Mouse (Mus musculus): ENCODE measurements around the gene Tbx6. TPM values are rescaled to one million over a fixed set of nuclear protein-coding genes. Genes with fewer than 3 reads are reported as not detected.

The Tbx6 gene
- polyA plus RNA-seq (2014; fragmentation: Illumina TruSeq; extraction: RNeasy Lipid Tissue Mini Kit (QIAGEN cat#74804); ENCODE audit: low read depth, low replicate concordance) = not detected

GRCm38 (mm10) chr7:126780971-126781635 is at the start of gene Tbx6:
Gene Tbx6, plus strand, starts transcription at chr7:126781483.

GRCm38 (mm10) chr7:126759050-126759671 is 22.1 kb upstream of the Tbx6 start, which contains the start of gene Mapk3:
Gene Mapk3, plus strand, starts transcription at chr7:126759601.

GRCm38 (mm10) chr7:126766201-126766600 is 15.1 kb upstream of the Tbx6 start, which contains the start of gene Gdpd3:
Gene Gdpd3, plus strand, starts transcription at chr7:126766334.

GRCm38 (mm10) chr7:126776598-126777057 is 4.7 kb upstream of the Tbx6 start, which contains the start of gene Ypel3:
Gene Ypel3, plus strand, starts transcription at chr7:126776955.

GRCm38 (mm10) chr7:126791851-126792720 is 10.8 kb downstream of the Tbx6 start, which contains the start of gene Ppp4c:
Gene Ppp4c, minus strand, starts transcription at chr7:126792496.

GRCm38 (mm10) chr7:126797411-126798126 is 16.3 kb downstream of the Tbx6 start, which contains the start of gene Fam57b:
Gene Fam57b, plus strand, starts transcription at chr7:126797668.

GRCm38 (mm10) chr7:126831539-126831938 is 50.3 kb downstream of the Tbx6 start, which contains the start of gene 4930451I11Rik:
Gene 4930451I11Rik, minus strand, starts transcription at chr7:126831639.

Other genes starting within 250 kb of the Tbx6 start
- gene Eif3c, start 215.1 kb upstream of the Tbx6 start, polyA plus RNA-seq (2014; fragmentation: Illumina TruSeq; extraction: RNeasy Lipid Tissue Mini Kit (QIAGEN cat#74804); ENCODE audit: low read depth, low replicate concordance) = 249 TPM
- gene Apobr, start 196.5 kb upstream of the Tbx6 start, polyA plus RNA-seq (2014; fragmentation: Illumina TruSeq; extraction: RNeasy Lipid Tissue Mini Kit (QIAGEN cat#74804); ENCODE audit: low read depth, low replicate concordance) = 0.47 TPM
- gene Cln3, start 195.7 kb upstream of the Tbx6 start, polyA plus RNA-seq (2014; fragmentation: Illumina TruSeq; extraction: RNeasy Lipid Tissue Mini Kit (QIAGEN cat#74804); ENCODE audit: low read depth, low replicate concordance) = 2.4 TPM
- not detected for gene Il27, start 186.5 kb upstream of the Tbx6 start, polyA plus RNA-seq (2014; fragmentation: Illumina TruSeq; extraction: RNeasy Lipid Tissue Mini Kit (QIAGEN cat#74804); ENCODE audit: low read depth, low replicate concordance)
- 4.6 TPM for gene Nupr1, start 150.6 kb upstream of the Tbx6 start, polyA plus RNA-seq (2014; fragmentation: Illumina TruSeq; extraction: RNeasy Lipid Tissue Mini Kit (QIAGEN cat#74804); ENCODE audit: low read depth, low replicate concordance)
- 1.6 TPM for gene Sgf29, start 132.2 kb upstream of the Tbx6 start, polyA plus RNA-seq (2014; fragmentation: Illumina TruSeq; extraction: RNeasy Lipid Tissue Mini Kit (QIAGEN cat#74804); ENCODE audit: low read depth, low replicate concordance)
- 105 TPM for gene Sult1a1, start 105.1 kb upstream of the Tbx6 start, polyA plus RNA-seq (2014; fragmentation: Illumina TruSeq; extraction: RNeasy Lipid Tissue Mini Kit (QIAGEN cat#74804); ENCODE audit: low read depth, low replicate concordance)
- 0.12 TPM for gene Bola2, start 86.1 kb upstream of the Tbx6 start, polyA plus RNA-seq (2014; fragmentation: Illumina TruSeq; extraction: RNeasy Lipid Tissue Mini Kit (QIAGEN cat#74804); ENCODE audit: low read depth, low replicate concordance)
- gene Slx1b, start 85.7 kb upstream of the Tbx6 start, polyA plus RNA-seq (2014; fragmentation: Illumina TruSeq; extraction: RNeasy Lipid Tissue Mini Kit (QIAGEN cat#74804); ENCODE audit: low read depth, low replicate concordance) = 1.3 TPM
- gene Coro1a, start 73.7 kb upstream of the Tbx6 start, polyA plus RNA-seq (2014; fragmentation: Illumina TruSeq; extraction: RNeasy Lipid Tissue Mini Kit (QIAGEN cat#74804); ENCODE audit: low read depth, low replicate concordance) = 3.2 TPM
- 30.8 TPM for gene Mapk3, start 21.9 kb upstream of the Tbx6 start, polyA plus RNA-seq (2014; fragmentation: Illumina TruSeq; extraction: RNeasy Lipid Tissue Mini Kit (QIAGEN cat#74804); ENCODE audit: low read depth, low replicate concordance)
- not detected for gene Gdpd3, start 15.1 kb upstream of the Tbx6 start, polyA plus RNA-seq (2014; fragmentation: Illumina TruSeq; extraction: RNeasy Lipid Tissue Mini Kit (QIAGEN cat#74804); ENCODE audit: low read depth, low replicate concordance)
- gene Ypel3, start 4.5 kb upstream of the Tbx6 start, polyA plus RNA-seq (2014; fragmentation: Illumina TruSeq; extraction: RNeasy Lipid Tissue Mini Kit (QIAGEN cat#74804); ENCODE audit: low read depth, low replicate concordance) = 12.0 TPM
- gene Ppp4c, start 11.0 kb downstream of the Tbx6 start, polyA plus RNA-seq (2014; fragmentation: Illumina TruSeq; extraction: RNeasy Lipid Tissue Mini Kit (QIAGEN cat#74804); ENCODE audit: low read depth, low replicate concordance) = 28.4 TPM
- gene Fam57b, start 16.2 kb downstream of the Tbx6 start, polyA plus RNA-seq (2014; fragmentation: Illumina TruSeq; extraction: RNeasy Lipid Tissue Mini Kit (QIAGEN cat#74804); ENCODE audit: low read depth, low replicate concordance) = not detected
- not detected for gene 4930451I11Rik, start 50.2 kb downstream of the Tbx6 start, polyA plus RNA-seq (2014; fragmentation: Illumina TruSeq; extraction: RNeasy Lipid Tissue Mini Kit (QIAGEN cat#74804); ENCODE audit: low read depth, low replicate concordance)
- not detected for gene Doc2a, start 65.9 kb downstream of the Tbx6 start, polyA plus RNA-seq (2014; fragmentation: Illumina TruSeq; extraction: RNeasy Lipid Tissue Mini Kit (QIAGEN cat#74804); ENCODE audit: low read depth, low replicate concordance)
- 10.9 TPM for gene Hirip3, start 80.5 kb downstream of the Tbx6 start, polyA plus RNA-seq (2014; fragmentation: Illumina TruSeq; extraction: RNeasy Lipid Tissue Mini Kit (QIAGEN cat#74804); ENCODE audit: low read depth, low replicate concordance)
- gene Ino80e, start 80.9 kb downstream of the Tbx6 start, polyA plus RNA-seq (2014; fragmentation: Illumina TruSeq; extraction: RNeasy Lipid Tissue Mini Kit (QIAGEN cat#74804); ENCODE audit: low read depth, low replicate concordance) = 13.4 TPM
- 9.9 TPM for gene Taok2, start 103.2 kb downstream of the Tbx6 start, polyA plus RNA-seq (2014; fragmentation: Illumina TruSeq; extraction: RNeasy Lipid Tissue Mini Kit (QIAGEN cat#74804); ENCODE audit: low read depth, low replicate concordance)
- gene Tmem219, start 141.4 kb downstream of the Tbx6 start, polyA plus RNA-seq (2014; fragmentation: Illumina TruSeq; extraction: RNeasy Lipid Tissue Mini Kit (QIAGEN cat#74804); ENCODE audit: low read depth, low replicate concordance) = 8.8 TPM
- gene Kctd13, start 147.4 kb downstream of the Tbx6 start, polyA plus RNA-seq (2014; fragmentation: Illumina TruSeq; extraction: RNeasy Lipid Tissue Mini Kit (QIAGEN cat#74804); ENCODE audit: low read depth, low replicate concordance) = 3.4 TPM
- not detected for gene Asphd1, start 168.1 kb downstream of the Tbx6 start, polyA plus RNA-seq (2014; fragmentation: Illumina TruSeq; extraction: RNeasy Lipid Tissue Mini Kit (QIAGEN cat#74804); ENCODE audit: low read depth, low replicate concordance)
- 39.4 TPM for gene Sez6l2, start 169.1 kb downstream of the Tbx6 start, polyA plus RNA-seq (2014; fragmentation: Illumina TruSeq; extraction: RNeasy Lipid Tissue Mini Kit (QIAGEN cat#74804); ENCODE audit: low read depth, low replicate concordance)
- 18.4 TPM for gene Cdipt, start 194.4 kb downstream of the Tbx6 start, polyA plus RNA-seq (2014; fragmentation: Illumina TruSeq; extraction: RNeasy Lipid Tissue Mini Kit (QIAGEN cat#74804); ENCODE audit: low read depth, low replicate concordance)
- gene Cdiptos, start 194.6 kb downstream of the Tbx6 start, polyA plus RNA-seq (2014; fragmentation: Illumina TruSeq; extraction: RNeasy Lipid Tissue Mini Kit (QIAGEN cat#74804); ENCODE audit: low read depth, low replicate concordance) = 2.0 TPM
- 2.0 TPM for gene Mvp, start 233.1 kb downstream of the Tbx6 start, polyA plus RNA-seq (2014; fragmentation: Illumina TruSeq; extraction: RNeasy Lipid Tissue Mini Kit (QIAGEN cat#74804); ENCODE audit: low read depth, low replicate concordance)
- not detected for gene Pagr1b, start 235.0 kb downstream of the Tbx6 start, polyA plus RNA-seq (2014; fragmentation: Illumina TruSeq; extraction: RNeasy Lipid Tissue Mini Kit (QIAGEN cat#74804); ENCODE audit: low read depth, low replicate concordance)
- gene Pagr1a, start 235.9 kb downstream of the Tbx6 start, polyA plus RNA-seq (2014; fragmentation: Illumina TruSeq; extraction: RNeasy Lipid Tissue Mini Kit (QIAGEN cat#74804); ENCODE audit: low read depth, low replicate concordance) = not detected
- 0.52 TPM for gene Gm42742, start 239.6 kb downstream of the Tbx6 start, polyA plus RNA-seq (2014; fragmentation: Illumina TruSeq; extraction: RNeasy Lipid Tissue Mini Kit (QIAGEN cat#74804); ENCODE audit: low read depth, low replicate concordance)
- not detected for gene Prrt2, start 239.7 kb downstream of the Tbx6 start, polyA plus RNA-seq (2014; fragmentation: Illumina TruSeq; extraction: RNeasy Lipid Tissue Mini Kit (QIAGEN cat#74804); ENCODE audit: low read depth, low replicate concordance)
- 19.4 TPM for gene Maz, start 245.6 kb downstream of the Tbx6 start, polyA plus RNA-seq (2014; fragmentation: Illumina TruSeq; extraction: RNeasy Lipid Tissue Mini Kit (QIAGEN cat#74804); ENCODE audit: low read depth, low replicate concordance)